Comparison of ENCODE assay signal across 8 mouse cellular contexts in genomic region chr9:37207929-37208411, GRCm38 (mm10). TPM values are rescaled to one million over a fixed set of nuclear protein-coding genes. Genes with fewer than 3 reads are reported as not detected.
A peak's percentile ranks its signal among the peaks of the same experiment; 100 is the strongest.
DNase-seq lines count a peak whose midpoint lies in the region; ATAC-seq lines count a peak whose summit lies in the region.

Gene Tmem218 (plus strand): TSS chr9:37208223.

- no peaks in the 10 kb centered on the region for H3K9me3 ChIP-seq in intestine, embryonic 14.5 days (ENCODE audit: control insufficient read depth, low read length)

- peak within 1 kb of the TSS; percentile 64; the same call in 1 of the 2 replicates for H3K27ac ChIP-seq in intestine, embryonic 14.5 days (ENCODE audit: low read depth)

- peaks cover 11% of the 10 kb centered on the region; the same call in 1 of the 2 replicates for H3K4me1 ChIP-seq in intestine, embryonic 14.5 days (replicated peaks; ENCODE audit: control insufficient read depth, insufficient read depth, low read length)

- peak; percentile 72 to 78 for DNase-seq in adrenal gland, adult 18-20 months (ENCODE audit: low spot score in 2 of 2)
- peak; percentile 98 for DNase-seq in embryo, embryonic 11 days
- peak; percentile 93 for DNase-seq in gastrocnemius, postnatal 25 days
- peak; percentile 95 for DNase-seq in intestine, embryonic 14.5 days (ENCODE audit: low spot score)
- peak; percentile 97 to 99 for DNase-seq in left cerebral cortex, postnatal 14 days (ENCODE audit: low spot score in 2 of 2)
- DNase-seq in mesoderm, embryonic 11.5 days (ENCODE audit: low read depth, low spot score), result peak; percentile 99
- peak; percentile 93 to 96 for DNase-seq in right cerebral cortex, postnatal 36 days (ENCODE audit: low spot score in 2 of 2)
- peak; percentile 97 for DNase-seq in yolk sac, embryonic 10.5 days (ENCODE audit: low spot score)

- WGBS in intestine, embryonic 14.5 days, result 0% methylated on average over 21 of the region's 21 CpGs

- H3K4me2 ChIP-seq in intestine, embryonic 14.5 days (ENCODE audit: low read length), result peak within 1 kb of the TSS; percentile 61

- intact Hi-C loops in left cerebral cortex, postnatal 14 days (cut with DNase I), result no loop called here

- peak within 1 kb of the TSS; percentile 67 for H3K4me3 ChIP-seq in intestine, embryonic 14.5 days (ENCODE audit: low read depth, low read length)

- H3K27me3 ChIP-seq in intestine, embryonic 14.5 days (replicated peaks; ENCODE audit: control insufficient read depth, insufficient read depth, low read length), result no peaks in the 10 kb centered on the region

- no peaks in the 10 kb centered on the region for H3K36me3 ChIP-seq in intestine, embryonic 14.5 days (ENCODE audit: control insufficient read depth, insufficient read depth, low read length)

- peak within 1 kb of the TSS; percentile 59 for H3K9ac ChIP-seq in intestine, embryonic 14.5 days (ENCODE audit: low read length)

- ATAC-seq in intestine, embryonic 14.5 days (replicated peaks; ENCODE audit: low FRiP score, low TSS enrichment, low read depth), result peak; percentile 100

RNA-seq across cellular contexts. Expression of gene Tmem218, which starts in this region (rescaled TPM):
- 1 to 10 TPM; 5.0 to 5.6 TPM for total RNA-seq in adrenal gland, adult 18-20 months (2021)
- 1 to 10 TPM; 2.3 to 3.1 TPM for total RNA-seq in gastrocnemius, postnatal 25 days (2021)
- polyA plus RNA-seq in intestine, embryonic 14.5 days (2014; fragmentation: Nextera tagmentation; extraction: Ambion mirVana), result 9.9 and 10.6 TPM in 2 replicates
- total RNA-seq in left cerebral cortex, postnatal 14 days (2021), result 10 to 100 TPM; 10.1 to 11.8 TPM

Comparison
In these comparisons a context has a peak if more than half of its experiments do, and no peak if none do; other contexts are left out.
1. Peak in every context shown above with its lines: DNase-seq, ATAC-seq, H3K4me3 ChIP-seq and H3K27ac ChIP-seq.